Mouse (Mus musculus): ENCODE measurements around the gene Phactr3. TPM values are rescaled to one million over a fixed set of nuclear protein-coding genes. Genes with fewer than 3 reads are reported as not detected.

Phactr3 gene
- polyA plus RNA-seq, 1 experiment = not detected

DNA sequence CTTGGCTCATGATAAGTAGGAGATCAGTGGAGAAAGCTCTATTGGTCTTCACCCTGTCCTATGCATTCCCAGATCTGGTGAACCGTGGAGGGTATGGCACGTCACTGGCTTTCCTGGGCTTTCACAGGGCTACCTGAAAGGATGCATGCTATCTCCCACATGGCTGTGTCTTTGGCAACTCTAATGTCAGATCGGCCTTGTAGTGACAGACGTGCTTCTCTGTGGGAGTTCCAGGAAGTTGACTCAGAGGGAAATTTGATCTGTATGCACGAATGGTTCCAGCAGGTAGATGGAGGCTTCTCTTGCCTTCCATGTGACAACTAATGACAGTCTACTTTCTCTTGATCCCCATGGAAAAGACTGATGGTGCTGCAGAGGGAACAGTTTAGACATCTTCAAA is 65.5 kb downstream of the Phactr3 start:
- no peaks in the 10 kb centered on the region for H3K4me1 ChIP-seq (ENCODE audit: control insufficient read depth, insufficient read depth, low read length)
- H3K4me3 ChIP-seq (ENCODE audit: insufficient read depth, low read length) = no peak overlapping the region
- TF ChIP-seq CTCF (IDR thresholded peaks at IDR 0.05; ENCODE audit: low read depth, low read length) = no peak
- no peak for TF ChIP-seq POLR2A (IDR thresholded peaks at IDR 0.05; ENCODE audit: borderline replicate concordance, low read depth, low read length)
- H3K27ac ChIP-seq (ENCODE audit: insufficient read depth, low read depth, low read length) = no peak overlapping the region

DNA sequence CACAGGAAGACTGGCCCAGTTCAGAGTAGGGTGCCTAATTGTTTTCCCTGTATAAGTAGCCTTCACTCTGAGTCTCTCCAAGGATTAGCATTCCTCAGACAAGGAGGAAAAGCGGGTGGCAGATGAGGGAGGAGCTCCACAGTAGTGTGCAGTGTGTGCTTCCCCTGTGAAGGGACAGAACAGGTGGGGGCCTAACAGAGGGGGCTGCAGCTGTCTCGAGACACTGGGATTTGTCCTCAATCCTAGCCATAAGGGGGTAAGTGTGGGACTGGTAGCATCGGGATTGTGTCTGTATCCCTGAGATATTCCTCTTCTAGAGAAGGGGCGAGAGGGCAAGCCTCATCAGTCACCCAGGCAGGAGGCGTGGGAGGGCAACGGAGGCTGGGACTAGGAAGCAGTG is 66.1 kb downstream of the Phactr3 start:
- no peaks in the 10 kb centered on the region for H3K4me1 ChIP-seq (ENCODE audit: control insufficient read depth, insufficient read depth, low read length)
- H3K4me3 ChIP-seq (ENCODE audit: insufficient read depth, low read length) = no peak overlapping the region
- TF ChIP-seq POLR2A (IDR thresholded peaks at IDR 0.05; ENCODE audit: borderline replicate concordance, low read depth, low read length) = no peak
- no peak for TF ChIP-seq CTCF (IDR thresholded peaks at IDR 0.05; ENCODE audit: low read depth, low read length)
- H3K27ac ChIP-seq (ENCODE audit: insufficient read depth, low read depth, low read length) = no peak overlapping the region

DNA sequence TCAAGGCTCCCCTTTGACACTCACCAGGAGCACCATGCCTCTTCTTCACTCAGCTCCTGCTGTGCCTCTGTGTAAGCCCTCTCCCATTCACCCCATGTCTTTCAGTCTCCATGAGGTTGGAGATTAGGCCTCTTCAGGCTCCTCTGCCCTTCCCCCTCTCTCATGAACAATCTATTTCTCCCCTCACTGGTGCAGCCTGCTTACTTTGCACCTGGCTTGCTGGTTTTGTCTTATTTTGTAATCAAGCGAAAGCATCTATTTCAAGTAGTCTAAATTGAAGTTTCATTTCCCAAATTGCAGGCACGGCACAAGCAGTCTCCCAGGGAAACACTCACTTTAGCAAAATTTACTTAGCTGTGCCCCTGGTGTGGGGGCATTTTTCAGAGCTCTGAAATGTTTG is 70.2 kb downstream of the Phactr3 start:
- H3K4me3 ChIP-seq (ENCODE audit: insufficient read depth, low read length) = no peak overlapping the region
- H3K27ac ChIP-seq (ENCODE audit: insufficient read depth, low read depth, low read length) = no peak overlapping the region
- TF ChIP-seq CTCF (IDR thresholded peaks at IDR 0.05; ENCODE audit: low read depth, low read length) (no peak), POLR2A (IDR thresholded peaks at IDR 0.05; ENCODE audit: borderline replicate concordance, low read depth, low read length) (no peak)
- H3K4me1 ChIP-seq (ENCODE audit: control insufficient read depth, insufficient read depth, low read length) = no peaks in the 10 kb centered on the region

DNA sequence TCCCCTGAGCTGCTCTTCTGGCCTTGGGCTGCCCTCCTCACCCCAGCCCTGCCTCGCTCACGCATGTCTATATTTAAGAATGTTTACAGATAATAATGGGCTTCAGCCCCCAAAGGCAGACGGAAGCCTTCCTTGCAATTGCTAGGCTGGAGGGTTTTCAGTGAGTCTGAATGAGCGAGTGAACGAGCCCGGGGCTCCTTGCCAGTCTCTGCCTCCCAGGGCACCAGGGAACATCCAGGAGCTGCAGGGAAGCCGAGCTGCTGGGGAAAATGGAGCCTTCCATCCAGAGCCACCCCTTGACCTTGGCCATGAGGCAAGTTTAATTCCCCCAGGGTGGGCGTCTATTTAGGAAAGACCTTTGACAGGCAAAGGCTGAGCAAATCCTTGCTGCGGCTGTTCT is 74.1 kb downstream of the Phactr3 start:
- Histone ChIP-seq H3K4me3 (ENCODE audit: insufficient read depth, low read length) (no peak overlapping the region), H3K4me1 (ENCODE audit: control insufficient read depth, insufficient read depth, low read length) (no peaks in the 10 kb centered on the region), H3K27ac (ENCODE audit: insufficient read depth, low read depth, low read length) (no peak overlapping the region)
- TF ChIP-seq POLR2A (IDR thresholded peaks at IDR 0.05; ENCODE audit: borderline replicate concordance, low read depth, low read length) = no peak
- TF ChIP-seq CTCF (IDR thresholded peaks at IDR 0.05; ENCODE audit: low read depth, low read length) = no peak

DNA sequence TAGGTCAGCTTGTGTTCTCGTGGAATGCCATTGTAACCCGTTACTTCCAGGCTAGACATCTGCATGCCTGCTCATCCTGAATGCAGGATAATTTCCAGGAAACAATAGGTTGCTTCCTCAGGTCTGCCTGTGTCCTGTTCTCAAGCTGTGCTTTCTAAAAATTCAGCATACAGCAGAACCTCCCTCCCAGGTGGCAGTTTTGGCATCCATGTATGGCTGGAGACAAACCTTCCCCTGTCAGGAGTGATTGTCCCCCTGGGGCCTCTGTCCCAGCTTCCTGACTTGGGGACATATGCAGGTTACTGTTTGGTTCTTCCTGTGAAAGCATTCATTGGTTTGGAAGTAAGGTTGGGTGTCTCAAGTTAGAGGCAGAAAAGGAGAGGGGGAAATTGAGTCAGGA is 74.7 kb downstream of the Phactr3 start:
- TF ChIP-seq CTCF (IDR thresholded peaks at IDR 0.05; ENCODE audit: low read depth, low read length) (no peak), POLR2A (IDR thresholded peaks at IDR 0.05; ENCODE audit: borderline replicate concordance, low read depth, low read length) (no peak)
- no peak overlapping the region for H3K4me3 ChIP-seq (ENCODE audit: insufficient read depth, low read length)
- H3K27ac ChIP-seq (ENCODE audit: insufficient read depth, low read depth, low read length) = no peak overlapping the region
- H3K4me1 ChIP-seq (ENCODE audit: control insufficient read depth, insufficient read depth, low read length) = no peaks in the 10 kb centered on the region

DNA sequence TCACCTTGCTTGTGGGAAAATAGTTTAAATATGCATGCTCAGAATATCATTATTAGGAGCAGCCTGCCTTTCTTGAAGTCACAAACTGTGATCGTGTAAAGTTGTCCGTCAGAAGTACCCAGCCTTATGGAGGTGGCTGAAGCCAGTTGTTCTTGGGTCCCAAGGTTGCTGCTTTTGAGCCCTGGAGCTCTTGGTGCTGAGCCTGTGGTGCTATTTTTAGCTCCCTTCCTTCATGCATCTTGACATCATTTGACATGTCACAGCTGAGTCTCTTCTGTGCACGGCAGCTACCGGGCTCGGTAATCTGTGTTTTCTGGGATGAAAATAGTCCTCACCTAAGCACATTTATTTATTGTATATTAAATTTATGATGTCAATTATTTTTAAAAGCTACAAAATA is 76.1 kb downstream of the Phactr3 start:
- H3K4me3 ChIP-seq (ENCODE audit: insufficient read depth, low read length) = no peak overlapping the region
- H3K27ac ChIP-seq (ENCODE audit: insufficient read depth, low read depth, low read length) = no peak overlapping the region
- H3K4me1 ChIP-seq (ENCODE audit: control insufficient read depth, insufficient read depth, low read length) = no peaks in the 10 kb centered on the region
- TF ChIP-seq CTCF (IDR thresholded peaks at IDR 0.05; ENCODE audit: low read depth, low read length) (no peak), POLR2A (IDR thresholded peaks at IDR 0.05; ENCODE audit: borderline replicate concordance, low read depth, low read length) (no peak)

DNA sequence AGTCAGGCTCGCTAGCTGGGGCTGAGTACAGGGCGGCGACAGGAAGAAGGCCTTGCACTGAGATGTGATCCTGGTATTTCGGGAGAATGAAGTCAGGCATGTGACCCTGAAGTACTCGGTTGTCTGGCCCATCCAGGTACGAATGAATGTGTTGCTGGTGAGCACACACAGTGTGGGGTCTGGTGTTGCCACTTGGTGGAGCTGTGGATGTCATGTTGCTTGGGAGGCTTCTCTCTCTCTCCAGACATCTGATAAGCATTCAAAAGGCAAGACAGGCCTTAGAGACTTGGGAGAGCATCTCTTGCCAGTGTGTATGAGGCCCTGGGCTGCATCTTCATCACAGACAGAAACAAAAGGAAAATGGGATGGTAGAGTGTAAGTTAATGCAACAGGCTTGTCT is 77.3 kb downstream of the Phactr3 start:
- no peak overlapping the region for H3K4me3 ChIP-seq (ENCODE audit: insufficient read depth, low read length)
- TF ChIP-seq CTCF (IDR thresholded peaks at IDR 0.05; ENCODE audit: low read depth, low read length) = no peak
- TF ChIP-seq POLR2A (IDR thresholded peaks at IDR 0.05; ENCODE audit: borderline replicate concordance, low read depth, low read length) = no peak
- H3K27ac ChIP-seq (ENCODE audit: insufficient read depth, low read depth, low read length) = no peak overlapping the region
- H3K4me1 ChIP-seq (ENCODE audit: control insufficient read depth, insufficient read depth, low read length) = no peaks in the 10 kb centered on the region

DNA sequence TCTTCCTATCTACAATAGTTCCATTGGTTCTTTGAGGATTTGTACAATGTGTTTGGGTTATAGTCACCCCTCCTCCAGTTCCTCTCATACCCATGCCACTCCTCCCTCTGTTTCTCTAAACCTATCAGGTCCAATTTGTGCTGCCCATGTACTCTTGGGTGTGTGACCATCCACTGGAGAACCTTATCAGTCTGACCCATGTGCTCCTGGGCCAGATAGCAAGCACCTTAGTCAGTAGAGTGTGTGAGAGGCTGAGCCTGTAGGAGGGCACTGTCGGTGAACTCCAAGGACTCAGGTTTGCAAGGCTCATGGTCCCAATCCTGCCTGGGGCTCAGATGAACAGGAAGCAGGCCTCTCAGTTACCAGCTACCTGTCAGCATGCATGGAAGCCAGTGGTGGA is 78.8 kb downstream of the Phactr3 start:
- Histone ChIP-seq H3K4me1 (ENCODE audit: control insufficient read depth, insufficient read depth, low read length) (no peaks in the 10 kb centered on the region), H3K4me3 (ENCODE audit: insufficient read depth, low read length) (no peak overlapping the region)

DNA sequence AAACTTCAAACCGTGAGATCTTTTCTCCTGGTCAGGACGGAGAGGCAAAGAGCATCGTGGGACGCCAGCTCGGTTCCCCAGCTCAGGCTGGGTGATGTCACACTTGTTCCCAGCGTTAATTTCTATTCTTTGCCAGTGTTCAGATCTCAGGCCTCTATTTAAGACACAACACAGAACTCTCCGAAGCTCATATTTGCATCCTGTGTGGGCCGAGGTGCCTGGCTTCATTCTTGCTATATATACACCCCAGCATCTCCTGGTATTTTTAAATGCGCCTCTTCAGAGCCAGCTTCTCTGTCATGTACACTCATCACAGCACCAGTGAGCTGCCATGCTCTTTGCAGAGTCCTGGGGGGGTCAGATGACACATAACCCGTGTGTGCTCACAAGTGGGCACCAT is 85.7 kb downstream of the Phactr3 start:
- Histone ChIP-seq H3K27ac (ENCODE audit: insufficient read depth, low read depth, low read length) (no peak overlapping the region), H3K4me1 (ENCODE audit: control insufficient read depth, insufficient read depth, low read length) (no peaks in the 10 kb centered on the region), H3K4me3 (ENCODE audit: insufficient read depth, low read length) (no peak overlapping the region)
- TF ChIP-seq POLR2A (IDR thresholded peaks at IDR 0.05; ENCODE audit: borderline replicate concordance, low read depth, low read length) = no peak
- TF ChIP-seq CTCF (IDR thresholded peaks at IDR 0.05; ENCODE audit: low read depth, low read length) = no peak

More for the DNA sequence above, 78.8 kb downstream of the Phactr3 start:
- TF ChIP-seq POLR2A (IDR thresholded peaks at IDR 0.05; ENCODE audit: borderline replicate concordance, low read depth, low read length) (no peak), CTCF (IDR thresholded peaks at IDR 0.05; ENCODE audit: low read depth, low read length) (no peak)
- H3K27ac ChIP-seq (ENCODE audit: insufficient read depth, low read depth, low read length) = no peak overlapping the region

DNA sequence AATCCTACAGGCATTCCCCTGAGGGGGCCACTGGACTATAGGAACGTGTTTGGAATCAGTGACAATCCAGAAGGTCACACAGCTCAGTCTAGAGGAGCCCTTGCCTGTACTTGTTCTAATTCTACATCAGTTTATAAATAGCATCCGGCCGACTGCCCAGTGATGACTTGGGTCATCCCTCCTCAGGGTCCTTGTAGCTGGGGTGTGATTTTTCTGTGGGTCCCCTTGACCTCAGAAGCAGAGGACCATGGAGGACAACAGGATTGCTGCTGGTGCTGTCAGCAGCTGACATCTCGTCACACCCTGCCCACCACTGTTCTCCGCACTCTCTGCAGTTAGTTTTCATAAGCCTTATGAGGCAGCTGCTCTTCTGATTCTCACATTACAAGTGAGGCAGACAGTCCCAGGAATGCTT is 89.4 kb downstream of the Phactr3 start:
- no peak overlapping the region for H3K4me3 ChIP-seq (ENCODE audit: insufficient read depth, low read length)
- no peak for TF ChIP-seq POLR2A (IDR thresholded peaks at IDR 0.05; ENCODE audit: borderline replicate concordance, low read depth, low read length)
- TF ChIP-seq CTCF (IDR thresholded peaks at IDR 0.05; ENCODE audit: low read depth, low read length) = no peak
- no peaks in the 10 kb centered on the region for H3K4me1 ChIP-seq (ENCODE audit: control insufficient read depth, insufficient read depth, low read length)
- no peak overlapping the region for H3K27ac ChIP-seq (ENCODE audit: insufficient read depth, low read depth, low read length)

DNA sequence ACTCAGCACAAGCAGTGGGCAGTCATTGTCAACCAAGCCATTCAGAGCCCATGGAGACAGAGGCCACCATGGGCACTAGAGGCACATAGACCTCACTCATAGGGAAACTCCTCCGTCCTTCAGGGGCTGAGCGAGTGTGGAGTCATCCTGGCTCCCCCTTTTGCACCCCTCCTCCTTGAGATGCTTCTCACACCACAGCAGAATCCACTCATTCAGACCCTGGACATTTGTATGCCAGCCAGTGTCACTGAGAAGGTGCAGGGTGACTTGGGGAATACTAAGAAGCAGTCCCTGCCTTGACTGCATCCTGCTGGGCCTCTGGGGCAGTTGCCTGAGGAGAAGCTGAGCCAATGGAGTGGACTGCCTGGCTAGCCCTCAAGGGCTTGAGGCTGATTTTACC is 95.1 kb downstream of the Phactr3 start:
- no peaks in the 10 kb centered on the region for H3K4me1 ChIP-seq (ENCODE audit: control insufficient read depth, insufficient read depth, low read length)
- H3K27ac ChIP-seq (ENCODE audit: insufficient read depth, low read depth, low read length) = no peak overlapping the region
- TF ChIP-seq POLR2A (IDR thresholded peaks at IDR 0.05; ENCODE audit: borderline replicate concordance, low read depth, low read length) (no peak), CTCF (IDR thresholded peaks at IDR 0.05; ENCODE audit: low read depth, low read length) (no peak)
- H3K4me3 ChIP-seq (ENCODE audit: insufficient read depth, low read length) = no peak overlapping the region

All from bone marrow macrophage, adult 2 months (primary cell).